Mouse (Mus musculus): ENCODE results near the gene Fam111a.

DNA sequence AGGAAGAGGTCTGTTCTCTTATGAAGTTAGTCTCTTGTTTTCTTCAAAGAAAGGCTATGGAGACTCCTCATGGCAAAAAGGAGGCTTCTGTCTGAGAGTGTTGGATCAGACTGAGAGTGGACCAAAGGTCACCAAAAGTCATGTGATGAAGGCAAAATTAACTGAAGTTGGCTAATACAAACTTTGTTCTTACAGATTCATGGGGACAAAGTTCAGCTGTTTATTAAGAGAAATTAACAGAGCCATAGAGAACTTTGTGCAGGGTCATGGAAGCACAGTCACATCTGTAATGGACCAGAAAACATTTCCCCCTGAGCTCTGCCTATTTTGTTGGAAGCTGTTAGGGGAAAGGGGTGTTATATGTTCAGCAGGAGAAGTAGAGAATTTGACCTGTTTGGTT is 62.8 kb downstream of the Fam111a start:
- no peak for TF ChIP-seq POLR2A (IDR thresholded peaks at IDR 0.05; ENCODE audit: control insufficient read depth, low read depth, low read length)
- TF ChIP-seq CTCF (IDR thresholded peaks at IDR 0.05; ENCODE audit: control insufficient read depth, insufficient read depth, insufficient replicate concordance, low read depth, low read length), result no peak
